Mouse (Mus musculus) testis, adult 2 months (tissue): ENCODE data around the gene Zfp467. TPM values are rescaled to one million over a fixed set of nuclear protein-coding genes. Genes with fewer than 3 reads are reported as not detected.
A peak's percentile ranks its signal among the peaks of the same experiment; 100 is the strongest.

Experiments used
- H3K27ac ChIP-seq: fragments of 200-500 bp; 2 replicates; pipeline ENCODE4 v1.5.1; 2012; ENCODE audit warnings: low read depth, low read length; ENCODE audit not compliant: control insufficient read depth, insufficient read depth
- H3K27me3 ChIP-seq: fragments of 200-500 bp; 2 replicates; pipeline ENCODE4 v1.6.1; 2012; ENCODE audit warnings: mild to moderate bottlenecking, low read length, moderate library complexity; ENCODE audit not compliant: control insufficient read depth, insufficient read depth
- H3K36me3 ChIP-seq: fragments of 200-500 bp; 2 replicates; pipeline ENCODE4 v1.6.1; 2012; ENCODE audit warnings: mild to moderate bottlenecking, low read length; ENCODE audit not compliant: control insufficient read depth, insufficient read depth
- H3K4me1 ChIP-seq: fragments of 200-500 bp; 2 replicates; pipeline ENCODE4 v1.6.1; 2012; ENCODE audit warnings: low read length; ENCODE audit not compliant: control insufficient read depth, insufficient read depth
- H3K4me3 ChIP-seq: fragments of 200-500 bp; 2 replicates; pipeline ENCODE4 v1.5.1; 2012; ENCODE audit warnings: low read depth, mild to moderate bottlenecking, low read length, moderate library complexity, mixed read lengths; ENCODE audit not compliant: control insufficient read depth
- CTCF ChIP-seq: fragments of 200-500 bp; IDR thresholded peaks from 2 replicates; pipeline ENCODE4 v1.5.1; 2012; ENCODE audit warnings: low read depth, mild to moderate bottlenecking, inconsistent platforms, low read length, moderate library complexity; ENCODE audit not compliant: control insufficient read depth, insufficient read depth, insufficient replicate concordance
- POLR2A ChIP-seq: fragments of 200-500 bp; IDR thresholded peaks from 2 replicates; pipeline ENCODE4 v1.6.1; 2012; ENCODE audit warnings: low read depth, mild to moderate bottlenecking, inconsistent platforms, low read length, moderate library complexity; ENCODE audit not compliant: control insufficient read depth
- polyA plus RNA-seq: library from polyadenylated mRNA; depleted of rRNA; stranded (reverse); fragments of >200 nt; gene quantifications from 2 replicates; pipeline ENCODE4 v1.2.3, GENCODE M21; 2012

Gene Zfp467
- polyA plus RNA-seq, 1 experiment, result 1.4 TPM

DNA sequence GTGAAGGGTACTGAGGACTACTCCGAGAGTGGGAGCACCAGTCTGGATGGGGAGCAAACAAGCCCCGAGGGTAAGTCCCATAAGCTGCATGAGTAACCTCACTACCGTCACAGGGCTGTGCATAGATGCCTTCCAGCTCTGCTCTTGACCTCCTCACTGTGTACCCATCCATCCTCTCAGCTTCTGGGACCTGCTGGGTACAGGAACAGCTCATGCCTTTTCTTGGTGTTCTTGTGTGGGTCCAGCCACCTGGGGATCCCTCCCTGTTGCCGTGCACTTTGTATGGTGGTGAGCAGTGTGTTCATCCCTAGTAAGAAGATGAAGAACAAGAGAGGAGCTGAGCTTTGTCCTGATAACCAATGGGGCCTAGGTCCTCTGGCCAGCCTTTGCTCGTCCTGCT is 41.6 kb downstream of the Zfp467 start:
- H3K36me3 ChIP-seq, result peaks cover 8% of the 10 kb centered on the region
- H3K4me1 ChIP-seq, result no peaks in the 10 kb centered on the region

DNA sequence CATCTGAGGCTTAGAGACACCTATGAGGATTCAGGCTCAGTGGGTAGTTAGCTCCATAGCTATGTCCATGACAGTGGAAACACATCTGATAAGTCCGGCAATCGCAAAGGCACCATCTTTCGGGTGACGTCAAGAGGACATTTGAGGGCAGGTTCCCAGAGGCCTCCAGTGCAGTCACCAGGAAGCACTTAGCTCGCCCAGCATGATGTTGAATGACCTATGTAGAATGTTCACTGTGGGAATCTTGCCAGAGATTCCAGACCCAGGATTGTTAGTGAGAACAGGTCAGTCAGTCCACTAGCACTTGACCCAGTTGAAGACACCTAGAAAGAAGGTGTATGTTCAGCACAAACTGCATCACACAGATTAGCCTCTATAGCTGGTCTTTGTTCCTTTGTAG is 45.7 kb downstream of the Zfp467 start:
- no peak overlapping the region for H3K27ac ChIP-seq
- no peak for TF ChIP-seq CTCF
- no peak for TF ChIP-seq POLR2A
- peaks cover 3% of the 10 kb centered on the region; the same call in 1 of the 2 replicates for H3K36me3 ChIP-seq
- no peak overlapping the region for H3K4me3 ChIP-seq
- H3K4me1 ChIP-seq, result peaks cover 4% of the 10 kb centered on the region; the same call in 1 of the 2 replicates
- H3K27me3 ChIP-seq, result no peaks in the 10 kb centered on the region

More for the DNA sequence above, 41.6 kb downstream of the Zfp467 start:
- no peak overlapping the region for H3K4me3 ChIP-seq
- H3K27ac ChIP-seq, result no peak overlapping the region
- TF ChIP-seq CTCF, result no peak
- TF ChIP-seq POLR2A, result no peak
- no peaks in the 10 kb centered on the region for H3K27me3 ChIP-seq

DNA sequence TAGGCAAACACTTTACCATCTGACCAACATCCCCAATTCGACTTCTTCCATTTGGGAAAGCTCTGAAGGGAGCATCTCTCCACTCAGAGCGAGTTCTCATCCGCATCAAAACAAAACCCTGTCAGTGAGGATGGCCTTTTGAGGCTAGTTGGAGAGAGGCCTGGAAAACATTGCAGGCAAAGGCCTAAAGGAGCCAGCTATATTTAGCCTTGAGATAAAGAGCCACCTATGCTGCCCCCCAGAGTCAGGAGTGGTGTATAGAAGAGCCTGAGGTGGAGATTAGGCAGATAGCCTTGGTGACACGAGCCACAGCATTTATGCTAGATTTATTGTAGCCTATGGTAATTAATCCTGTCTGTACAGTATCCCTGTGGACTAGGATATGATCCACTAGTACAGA is 48.3 kb downstream of the Zfp467 start:
- TF ChIP-seq POLR2A (no peak), CTCF (no peak)
- H3K27me3 ChIP-seq, result no peaks in the 10 kb centered on the region
- no peaks in the 10 kb centered on the region; the same call in 1 of the 2 replicates for H3K36me3 ChIP-seq
- H3K4me1 ChIP-seq, result peaks cover 7% of the 10 kb centered on the region
- peak overlapping the region; percentile 34; the same call in 1 of the 2 replicates for H3K27ac ChIP-seq
- H3K4me3 ChIP-seq, result peak overlapping the region; percentile 93

DNA sequence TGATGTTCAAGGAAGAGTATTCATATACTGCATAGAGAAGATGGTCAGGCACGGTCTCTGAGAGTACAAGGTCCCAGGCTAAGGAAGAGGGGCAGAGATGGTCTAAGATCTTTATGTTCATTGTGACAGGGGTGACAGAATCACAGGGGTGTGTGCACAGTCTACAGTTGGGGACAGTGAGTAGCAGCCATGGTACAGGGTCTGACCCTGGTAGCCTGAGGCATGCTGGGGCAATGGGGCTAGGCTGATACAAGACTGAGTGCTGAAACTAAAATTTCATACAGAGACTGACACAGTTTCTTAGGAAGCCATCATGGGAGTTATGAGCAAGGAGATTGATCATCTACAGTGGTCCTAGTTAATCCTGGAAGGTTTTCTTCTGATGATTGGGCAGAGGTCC is 48.9 kb downstream of the Zfp467 start:
- no peaks in the 10 kb centered on the region; the same call in 1 of the 2 replicates for H3K36me3 ChIP-seq
- H3K27ac ChIP-seq, result no peak overlapping the region; the same call in 1 of the 2 replicates
- H3K27me3 ChIP-seq, result no peaks in the 10 kb centered on the region
- TF ChIP-seq CTCF (no peak), POLR2A (no peak; the same call in 1 of the 2 replicates)
- H3K4me3 ChIP-seq, result peak overlapping the region; percentile 93; the same call in 1 of the 2 replicates
- peaks cover 7% of the 10 kb centered on the region for H3K4me1 ChIP-seq

GRCm38 (mm10) chr6:48396008-48396595 is 49.5 kb downstream of the Zfp467 start:
- Histone ChIP-seq H3K4me1 (peaks cover 7% of the 10 kb centered on the region), H3K27me3 (no peaks in the 10 kb centered on the region), H3K4me3 (peak overlapping the region; percentile 93), H3K27ac (peak overlapping the region; percentile 94), H3K36me3 (no peaks in the 10 kb centered on the region)
- TF ChIP-seq CTCF, result no peak
- TF ChIP-seq POLR2A, result no peak; the same call in 1 of the 2 replicates

GRCm38 (mm10) chr6:48395105-48396007 is 50.3 kb downstream of the Zfp467 start, which contains the start of gene Krba1:
Gene Krba1, plus strand, starts transcription at chr6:48395586.
- H3K4me3 ChIP-seq, result peak within 1 kb of the TSS; percentile 93
- peaks cover 7% of the 10 kb centered on the region for H3K4me1 ChIP-seq
- no peaks in the 10 kb centered on the region for H3K36me3 ChIP-seq
- peak within 1 kb of the TSS; percentile 94 for H3K27ac ChIP-seq
- TF ChIP-seq CTCF (no peak), POLR2A (peak; percentile 32; the same call in 1 of the 2 replicates)
- H3K27me3 ChIP-seq, result no peaks in the 10 kb centered on the region

GRCm38 (mm10) chr6:48393811-48394210 is 51.8 kb downstream of the Zfp467 start:
- Histone ChIP-seq H3K36me3 (no peaks in the 10 kb centered on the region), H3K4me1 (peaks cover 7% of the 10 kb centered on the region), H3K27ac (no peak overlapping the region)

More at GRCm38 (mm10) chr6:48393811-48394210, 51.8 kb downstream of the Zfp467 start:
- no peaks in the 10 kb centered on the region for H3K27me3 ChIP-seq
- H3K4me3 ChIP-seq, result no peak overlapping the region; the same call in 1 of the 2 replicates
- TF ChIP-seq POLR2A, result no peak
- no peak for TF ChIP-seq CTCF
